Mouse (Mus musculus): ENCODE data around the gene Foxn4.

GRCm38 (mm10) chr5:114248174-114248589 lies 25.4 kb downstream of the Foxn4 start:
- TF ChIP-seq POLR2A (IDR thresholded peaks at IDR 0.05; ENCODE audit: borderline replicate concordance, extremely low read depth, insufficient read depth, insufficient read length, poor library complexity, severe bottlenecking), result no peak
- peak; percentile 98 for TF ChIP-seq CTCF (IDR thresholded peaks at IDR 0.05; ENCODE audit: borderline replicate concordance, extremely low read depth, insufficient read depth, insufficient read length)
